Mouse (Mus musculus) testis, adult 2 months (tissue): ENCODE data around the gene Ndnf.

Experiments used
- CTCF ChIP-seq: fragments of 200-500 bp; IDR thresholded peaks from 2 replicates; pipeline ENCODE4 v1.5.1; 2012; ENCODE audit warnings: low read depth, mild to moderate bottlenecking, inconsistent platforms, low read length, moderate library complexity; ENCODE audit not compliant: control insufficient read depth, insufficient read depth, insufficient replicate concordance
- POLR2A ChIP-seq: fragments of 200-500 bp; IDR thresholded peaks from 2 replicates; pipeline ENCODE4 v1.6.1; 2012; ENCODE audit warnings: low read depth, mild to moderate bottlenecking, inconsistent platforms, low read length, moderate library complexity; ENCODE audit not compliant: control insufficient read depth

DNA sequence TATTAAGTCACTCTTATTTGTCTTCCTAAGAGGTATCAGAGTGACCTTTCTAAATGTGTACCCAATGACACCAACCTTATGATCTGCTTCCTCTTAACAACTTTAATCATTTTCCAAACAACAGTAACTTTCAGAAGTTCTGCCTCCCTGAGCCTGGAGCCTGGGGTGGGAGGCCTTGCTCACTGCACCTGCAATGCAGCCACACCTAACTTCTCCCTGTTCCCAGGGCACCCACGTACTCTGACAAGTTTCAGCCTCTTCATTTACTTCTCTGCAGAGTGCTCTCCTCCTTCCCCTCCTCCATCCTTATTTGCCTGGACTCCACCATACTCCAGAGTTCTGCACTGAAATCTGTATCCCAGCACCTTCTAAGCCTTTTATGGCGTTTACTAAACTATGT is 1.4 kb upstream of the Ndnf start:
- TF ChIP-seq CTCF, result no peak
- no peak for TF ChIP-seq POLR2A
